Mouse (Mus musculus): ENCODE measurements around the gene Slc25a54. TPM values are rescaled to one million over a fixed set of nuclear protein-coding genes. Genes with fewer than 3 reads are reported as not detected.

Slc25a54 gene
- total RNA-seq, 2 experiments from 2014 or later: not detected

- peak; percentile 9 to 63 for DNase-seq (ENCODE audit: extremely low spot score in 1 of 2, low spot score in 2 of 2)
- intact Hi-C loops (cut with DNase I): no loop called here
Observed at GRCm38 (mm10) chr3:109122641-109123530, 42.6 kb downstream of the Slc25a54 start, which contains the start of gene Slc25a24. TSS of gene Slc25a24 (plus strand) at chr3:109123149.

GRCm38 (mm10) chr3:109123531-109123981, 43.3 kb downstream of the Slc25a54 start:
- intact Hi-C loops (cut with DNase I): no loop called here
- DNase-seq (ENCODE audit: extremely low spot score in 1 of 2, low spot score in 2 of 2): no peak

- intact Hi-C loops (cut with DNase I): no loop called here
Observed at GRCm38 (mm10) chr3:109124091-109124490, 43.8 kb downstream of the Slc25a54 start.

GRCm38 (mm10) chr3:109125531-109125930, 45.3 kb downstream of the Slc25a54 start:
- intact Hi-C loops (cut with DNase I): no loop called here
- no peak for DNase-seq (ENCODE audit: extremely low spot score in 1 of 2, low spot score in 2 of 2)

More at GRCm38 (mm10) chr3:109124091-109124490, 43.8 kb downstream of the Slc25a54 start:
- no peak for DNase-seq (ENCODE audit: extremely low spot score in 1 of 2, low spot score in 2 of 2)

DNA sequence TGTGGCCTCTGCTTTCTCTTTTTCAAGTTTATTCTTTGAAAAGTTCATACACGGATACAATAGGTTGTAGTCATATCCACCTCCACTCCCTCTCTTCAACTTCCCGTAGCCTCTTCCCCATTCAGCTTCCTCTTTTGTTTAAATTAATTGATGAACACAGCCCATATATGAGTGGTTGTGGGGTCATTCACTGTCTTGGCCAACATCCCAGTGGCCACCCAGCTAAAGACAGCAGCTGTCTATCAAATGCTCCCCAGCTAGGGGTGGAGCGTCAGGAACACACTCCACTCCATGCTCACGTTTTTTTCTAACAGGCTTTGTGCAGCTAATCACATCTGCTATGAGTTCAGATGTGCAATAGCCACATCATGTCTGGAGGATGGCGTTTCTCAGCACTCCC, 49.5 kb downstream of the Slc25a54 start:
- no peak for DNase-seq (ENCODE audit: extremely low spot score in 1 of 2, low spot score in 2 of 2)
- intact Hi-C loops (cut with DNase I): no loop called here

DNA sequence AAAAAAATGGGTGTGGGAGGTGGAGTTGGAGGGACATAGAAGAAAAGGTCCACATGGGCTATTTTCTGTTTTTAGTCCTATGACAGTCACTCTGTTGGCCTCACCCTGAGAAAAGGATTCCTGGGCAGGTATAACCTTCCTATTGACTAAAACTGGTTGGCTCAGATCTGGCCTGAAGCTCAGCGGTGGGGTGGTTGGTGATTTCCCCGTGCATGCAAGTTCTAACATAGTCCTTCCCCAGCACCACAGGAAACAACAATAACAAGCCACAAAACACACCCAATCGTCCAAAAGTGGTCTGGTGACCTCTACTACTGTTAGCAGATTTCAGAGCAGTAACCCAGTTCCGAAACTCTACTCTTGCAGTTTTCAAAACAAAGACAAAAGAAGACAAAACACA, 52.7 kb downstream of the Slc25a54 start:
- no peak for DNase-seq (ENCODE audit: extremely low spot score in 1 of 2, low spot score in 2 of 2)

GRCm38 (mm10) chr3:109134036-109134435, 53.8 kb downstream of the Slc25a54 start:
- intact Hi-C loops (cut with DNase I): no loop called here
- no peak for DNase-seq (ENCODE audit: extremely low spot score in 1 of 2, low spot score in 2 of 2)

More for the DNA sequence above, 52.7 kb downstream of the Slc25a54 start:
- intact Hi-C loops (cut with DNase I): no loop called here

- intact Hi-C loops (cut with DNase I): no loop called here
- DNase-seq (ENCODE audit: extremely low spot score in 1 of 2, low spot score in 2 of 2): no peak
Observed at GRCm38 (mm10) chr3:109135352-109135751, 55.1 kb downstream of the Slc25a54 start.

DNA sequence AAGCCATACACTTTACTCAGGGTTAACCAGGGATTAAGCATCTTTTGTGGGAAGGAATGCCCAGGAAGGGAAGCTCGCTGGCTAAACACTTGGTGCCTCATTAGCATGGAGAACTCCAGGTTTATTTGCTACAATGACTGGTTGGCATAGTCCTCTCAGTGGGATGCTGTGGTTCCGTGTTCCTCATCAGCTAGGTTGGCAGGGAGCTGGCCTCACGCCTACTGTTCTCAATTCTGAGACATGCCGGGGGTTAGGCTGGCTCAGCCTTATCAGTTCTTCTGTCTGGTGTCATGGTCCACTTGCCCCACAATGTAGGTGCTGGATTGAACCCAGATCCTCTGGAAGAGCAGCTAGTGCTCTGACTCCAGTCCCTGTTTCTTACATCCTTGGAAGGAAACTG, 72.3 kb downstream of the Slc25a54 start:
- intact Hi-C loops (cut with DNase I): no loop called here
- DNase-seq (ENCODE audit: extremely low spot score in 1 of 2, low spot score in 2 of 2): no peak

DNA sequence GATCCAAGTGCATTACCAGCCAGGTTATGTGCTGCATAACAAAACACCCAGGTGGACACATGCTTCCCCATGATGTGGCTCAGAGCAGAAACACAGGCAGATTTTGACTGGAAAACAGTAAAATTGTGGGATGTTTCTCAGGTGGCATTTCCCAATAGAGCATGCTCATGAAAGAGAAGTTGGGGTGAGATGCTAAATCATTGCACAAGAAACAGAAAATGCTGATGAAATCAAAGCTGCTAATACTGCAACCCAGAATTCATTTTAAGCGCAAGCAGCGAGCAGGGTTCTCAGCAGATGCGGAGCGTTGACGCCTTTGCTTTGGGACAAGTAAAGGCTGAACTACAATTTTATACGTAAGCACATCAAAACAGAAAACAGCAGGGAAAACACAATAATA, 73.1 kb downstream of the Slc25a54 start:
- DNase-seq (ENCODE audit: extremely low spot score in 1 of 2, low spot score in 2 of 2): no peak
- intact Hi-C loops (cut with DNase I): no loop called here

GRCm38 (mm10) chr3:109155926-109156669, 75.8 kb downstream of the Slc25a54 start:
- intact Hi-C loops (cut with DNase I): no loop called here
- DNase-seq (ENCODE audit: extremely low spot score in 1 of 2, low spot score in 2 of 2): no peak

DNA sequence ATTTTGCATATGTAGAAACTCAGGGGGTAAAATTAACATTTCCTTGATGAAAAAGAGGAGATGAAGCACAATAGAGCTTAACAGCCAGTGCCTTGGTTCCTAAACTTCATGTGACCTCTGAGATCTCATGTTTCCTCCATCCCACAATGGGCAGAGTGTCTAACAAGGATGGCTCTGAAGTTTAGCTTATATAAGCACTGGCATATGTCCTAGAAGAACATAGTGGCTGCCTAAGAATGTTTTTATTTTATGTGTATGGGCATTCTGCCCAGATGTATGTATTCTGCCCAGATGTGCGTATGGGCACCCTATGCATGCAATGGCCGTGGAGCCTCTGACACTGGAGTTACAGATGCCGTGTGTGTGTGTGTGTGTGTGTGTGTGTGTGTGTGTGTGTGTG, 77.2 kb downstream of the Slc25a54 start:
- no peak for DNase-seq (ENCODE audit: extremely low spot score in 1 of 2, low spot score in 2 of 2)

GRCm38 (mm10) chr3:109164088-109164487, 83.8 kb downstream of the Slc25a54 start:
- no peak for DNase-seq (ENCODE audit: extremely low spot score in 1 of 2, low spot score in 2 of 2)
- intact Hi-C loops (cut with DNase I): no loop called here

More for the DNA sequence above, 77.2 kb downstream of the Slc25a54 start:
- intact Hi-C loops (cut with DNase I): no loop called here

- intact Hi-C loops (cut with DNase I): no loop called here
- DNase-seq (ENCODE audit: extremely low spot score in 1 of 2, low spot score in 2 of 2): no peak
Observed at GRCm38 (mm10) chr3:109164644-109165043, 84.4 kb downstream of the Slc25a54 start.

DNA sequence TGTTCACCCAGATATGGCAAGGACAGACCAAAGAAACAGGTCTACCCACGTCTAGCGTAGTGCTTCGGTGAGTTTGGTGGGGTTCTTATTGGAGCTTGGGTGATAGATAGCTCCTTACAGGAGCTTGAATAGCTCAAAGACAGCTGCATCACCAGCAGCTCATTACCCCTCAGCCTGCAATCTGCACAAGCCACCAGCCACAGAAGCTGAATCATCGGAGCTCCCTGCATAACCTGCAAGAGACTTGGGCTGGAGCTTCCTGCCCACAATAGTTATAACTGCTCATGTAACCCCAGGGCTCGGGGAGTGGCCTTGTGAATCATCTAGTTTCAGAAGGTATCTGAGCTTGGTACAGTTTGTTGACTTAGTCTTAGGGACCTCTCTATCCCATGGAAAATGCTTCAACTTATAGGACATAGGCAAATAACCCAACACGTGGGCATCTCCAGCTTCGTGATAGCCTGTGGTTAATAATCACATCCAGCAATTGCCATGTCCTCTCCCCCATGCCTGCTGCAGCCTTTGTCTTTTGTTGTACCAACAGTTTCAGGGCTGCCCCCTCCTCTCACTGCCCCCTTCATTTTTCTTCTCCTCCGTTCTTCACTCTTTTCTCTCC, 85.1 kb downstream of the Slc25a54 start:
- DNase-seq (ENCODE audit: extremely low spot score in 1 of 2, low spot score in 2 of 2): no peak
- intact Hi-C loops (cut with DNase I): no loop called here

Small RNA genes within 50 kb of the gene (microRNA-seq; reads per million reads assigned to microRNA genes)
- gene Gm44384: not detected

Other genes starting within 250 kb of the Slc25a54 start
- gene Stxbp3, start 239.9 kb upstream of the Slc25a54 start, total RNA-seq (2021): 10 to 100 TPM; 14.1 to 15.2 TPM
- not detected for gene Fndc7, start 190.5 kb upstream of the Slc25a54 start, total RNA-seq (2021)
- 10 to 100 TPM; 41.6 to 42.2 TPM for gene Prpf38b, start 168.7 kb upstream of the Slc25a54 start, total RNA-seq (2021)
- gene Henmt1, start 140.6 kb upstream of the Slc25a54 start, total RNA-seq (2021): 1 to 10 TPM; 3.7 to 5.1 TPM
- gene Gm9857, start 140.0 kb upstream of the Slc25a54 start, total RNA-seq (2021): not detected
- gene Fam102b, start 52.9 kb upstream of the Slc25a54 start, total RNA-seq (2021): 10 to 100 TPM; 64.4 to 67.9 TPM
- 1 to 10 TPM; 2.7 to 3.4 TPM for gene Slc25a24, start 42.7 kb downstream of the Slc25a54 start, total RNA-seq (2021)